Mouse (Mus musculus) monocyte, adult 5-6 weeks (primary cell): Measurements from ENCODE around the gene Kbtbd13. TPM values are rescaled to one million over a fixed set of nuclear protein-coding genes. Genes with fewer than 3 reads are reported as not detected.
A peak's percentile ranks its signal among the peaks of the same experiment; 100 is the strongest.

Source experiments
- ATAC-seq: fragments of 153-309, 156-312 bp; replicated peaks from 2 replicates; pipeline ENCODE4 v1.8.0; 2017; ENCODE audit warnings: mild to moderate bottlenecking; ENCODE audit not compliant: low TSS enrichment, insufficient number of reproducible peaks, severe bottlenecking, poor library complexity, low FRiP score
- total RNA-seq: library from RNA; stranded (forward); fragments of 200-1000, 200-491, 200-594 nt; gene quantifications from 3 replicates; pipeline ENCODE4 v1.2.3, GENCODE M21; 2017

The Kbtbd13 gene
- total RNA-seq, result 0.29 TPM in 1 of 3 replicates, not detected in the others

DNA sequence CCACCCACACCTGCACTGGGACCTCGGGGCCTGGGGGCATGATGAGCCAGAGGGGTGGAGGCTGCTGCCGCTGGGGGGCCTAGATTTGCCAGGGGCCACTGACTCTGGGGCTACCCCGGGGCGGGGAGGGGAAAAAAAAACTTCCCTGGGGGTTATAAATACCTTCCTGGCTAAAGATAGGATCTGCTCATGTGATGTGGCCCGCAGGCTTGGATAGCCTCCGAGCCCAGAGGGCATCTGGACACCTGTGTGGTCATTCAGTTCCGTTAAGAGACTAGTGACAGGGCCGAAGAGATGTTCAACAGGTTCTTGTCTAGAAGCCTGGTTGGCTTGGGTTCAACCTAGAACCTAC, at the start of gene Kbtbd13:
Gene Kbtbd13, minus strand, starts transcription at position 40 of the 352 bp plus-strand sequence.
- no peak for ATAC-seq

DNA sequence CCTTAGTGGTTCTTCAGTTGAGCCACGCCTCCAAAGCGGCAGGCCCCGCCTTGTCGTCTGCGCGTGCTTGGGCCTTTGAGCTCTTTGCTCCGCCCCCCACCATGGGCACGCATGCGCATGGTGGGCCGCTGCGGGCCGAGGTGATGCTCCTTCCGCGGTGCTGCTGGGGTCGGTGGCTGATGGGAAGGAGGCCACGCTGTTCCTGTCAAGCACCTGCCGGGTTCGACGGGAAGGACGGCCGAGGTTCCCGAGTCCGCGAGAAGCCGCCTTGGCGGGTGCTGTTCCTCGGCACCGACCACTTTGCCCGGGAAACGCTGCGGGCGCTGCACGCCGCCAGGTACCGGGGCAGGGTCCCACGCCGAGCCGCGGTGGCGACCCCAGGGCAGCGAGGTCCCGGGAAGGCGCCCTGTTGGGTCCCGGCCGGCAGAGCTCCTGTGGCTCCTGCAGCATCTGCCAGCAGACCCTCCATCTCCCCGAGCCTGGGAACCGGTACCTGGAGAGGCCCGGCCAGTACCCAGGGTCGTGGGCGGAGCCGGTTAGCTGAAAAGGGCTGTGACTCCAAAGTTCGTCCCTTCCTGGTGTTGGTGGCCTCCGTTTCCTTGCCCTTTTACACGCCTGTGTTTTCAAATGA, 44.3 kb upstream of the Kbtbd13 start, which contains the start of gene Mtfmt:
Gene Mtfmt, plus strand, starts transcription at position 112 of the 631 bp plus-strand sequence.
- peak; percentile 94 for ATAC-seq

DNA sequence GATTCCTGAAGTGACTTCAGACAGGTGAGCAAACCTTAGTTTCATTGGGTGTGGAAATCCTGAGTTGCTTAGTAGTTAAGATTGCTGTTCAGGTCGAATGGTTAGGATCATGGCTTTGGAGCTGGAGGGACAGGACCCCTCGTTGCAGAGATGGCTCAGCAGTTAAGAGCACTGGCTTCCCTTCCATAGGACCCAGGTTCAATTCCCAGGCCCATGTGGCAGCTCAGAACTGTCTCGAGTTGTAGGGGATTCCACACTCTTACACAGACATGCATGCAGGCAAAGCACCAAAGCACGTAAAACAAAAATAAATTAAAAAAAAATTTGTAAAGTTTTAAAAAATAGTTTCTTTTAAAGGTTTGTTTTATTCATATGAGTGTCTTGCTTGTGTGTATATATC, 43.8 kb upstream of the Kbtbd13 start:
- ATAC-seq, result no peak

DNA sequence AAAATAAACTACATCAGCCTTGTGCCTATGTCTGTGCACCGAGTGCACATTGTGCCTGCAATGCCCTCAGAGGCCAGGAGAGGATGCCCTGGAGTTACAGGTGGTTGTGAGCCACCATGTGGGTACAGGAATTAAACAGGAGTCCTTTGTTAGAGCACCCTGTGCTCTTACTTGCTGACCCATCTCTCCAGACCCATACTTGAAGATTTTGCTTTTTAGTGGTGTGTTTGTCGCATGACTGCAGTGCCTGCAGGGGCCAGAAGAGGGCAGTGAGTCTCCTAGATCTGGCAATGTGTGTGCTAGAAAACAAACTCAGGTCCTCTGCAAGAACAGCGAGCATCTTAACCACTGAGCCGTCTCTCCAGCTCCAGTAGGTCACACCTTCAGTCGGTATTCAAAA, 42.7 kb upstream of the Kbtbd13 start:
- no peak for ATAC-seq

DNA sequence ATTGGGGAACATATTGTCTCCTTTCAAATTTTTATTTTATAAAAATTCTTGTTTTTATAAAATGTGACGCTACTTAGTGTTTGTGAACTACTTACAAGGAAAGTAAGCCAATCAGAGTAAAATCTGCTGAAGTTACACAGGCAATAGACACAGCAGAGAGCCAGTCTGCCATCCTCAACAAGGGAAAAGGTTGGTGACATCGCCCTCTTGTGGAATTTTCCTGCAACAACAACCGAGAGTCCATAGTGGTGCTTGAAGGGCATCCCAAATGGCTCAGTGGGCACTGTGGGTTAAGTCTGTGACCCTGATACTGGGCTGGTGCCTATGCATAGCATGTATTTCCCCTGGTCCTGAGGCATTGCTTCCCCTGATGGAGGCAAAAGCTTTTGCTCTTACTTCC, 40.8 kb upstream of the Kbtbd13 start:
- peak; percentile 67 for ATAC-seq

DNA sequence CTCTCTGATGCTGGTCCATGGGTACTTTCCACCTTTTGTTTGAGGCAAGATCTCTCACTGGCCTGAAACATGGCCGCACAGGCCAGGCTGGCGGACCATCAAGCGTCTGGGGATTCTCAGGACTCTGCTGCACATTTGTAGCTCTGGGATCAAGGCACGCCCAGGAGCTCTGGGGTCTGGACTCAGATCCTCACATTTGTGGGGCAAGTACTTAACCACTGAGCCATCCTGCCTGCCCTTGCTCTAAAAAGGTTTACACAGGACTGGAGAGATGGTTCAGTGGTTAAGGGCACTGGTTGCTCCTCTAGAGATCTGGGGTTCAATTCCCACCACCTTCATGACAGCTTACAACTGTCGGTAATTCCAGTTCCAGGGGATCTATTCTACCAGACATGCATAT, 39.5 kb upstream of the Kbtbd13 start:
- no peak for ATAC-seq

DNA sequence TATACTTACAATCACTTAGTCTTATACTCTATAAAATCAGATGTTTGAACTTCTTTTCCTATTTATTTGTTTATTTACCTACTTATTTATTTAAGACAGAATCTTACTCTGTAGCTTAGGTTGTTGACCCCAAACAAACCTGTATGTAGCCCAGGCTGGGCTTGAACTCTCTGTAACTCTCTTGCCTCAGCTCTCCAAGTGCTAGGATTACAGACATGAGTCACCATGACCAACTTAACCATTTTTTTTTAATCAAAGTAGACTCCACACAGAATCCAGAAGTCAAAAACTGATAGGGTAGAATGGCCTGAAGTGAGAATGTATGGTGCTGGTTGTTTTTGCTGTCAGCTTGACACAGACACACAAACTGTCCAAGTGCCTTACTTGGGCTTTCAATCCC, 38.9 kb upstream of the Kbtbd13 start:
- no peak for ATAC-seq

DNA sequence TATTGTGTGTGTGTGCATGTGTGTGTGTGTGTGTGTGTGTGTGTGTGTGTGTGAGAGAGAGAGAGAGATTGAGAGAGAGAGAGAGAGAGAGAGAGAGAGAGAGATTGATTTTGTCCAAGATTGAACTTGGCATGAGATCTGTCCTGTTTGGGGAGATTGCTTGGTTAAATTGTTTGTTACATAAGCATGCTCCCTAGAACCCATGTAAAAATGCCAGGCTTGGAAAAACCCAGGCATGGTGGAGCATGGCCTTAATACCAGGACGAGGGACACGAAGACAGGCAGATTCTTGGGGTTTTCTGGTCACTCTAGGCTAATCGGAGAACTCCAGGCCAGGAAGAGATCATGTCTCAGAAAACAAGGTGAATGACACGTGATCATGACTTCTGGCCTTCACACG, 36.6 kb upstream of the Kbtbd13 start:
- no peak for ATAC-seq

DNA sequence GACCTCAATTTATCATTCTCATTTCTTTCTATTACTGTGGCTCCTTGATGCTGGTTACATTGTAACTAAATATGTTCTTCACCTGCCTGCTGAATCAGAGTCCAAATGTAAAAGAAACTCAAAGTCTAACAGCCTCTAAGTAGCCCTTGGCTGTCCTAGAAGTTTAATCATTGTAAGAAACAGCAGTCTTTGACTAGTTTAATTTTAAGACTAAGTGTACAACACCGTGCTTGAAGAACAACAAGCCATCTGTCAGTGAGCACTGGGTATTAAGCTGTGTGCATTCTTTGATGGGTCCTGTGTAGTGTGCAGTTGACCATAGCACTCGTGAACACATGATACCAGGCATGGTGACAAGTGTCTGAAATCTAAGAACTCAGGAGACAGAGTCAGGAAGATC, 36.1 kb upstream of the Kbtbd13 start:
- no peak for ATAC-seq

DNA sequence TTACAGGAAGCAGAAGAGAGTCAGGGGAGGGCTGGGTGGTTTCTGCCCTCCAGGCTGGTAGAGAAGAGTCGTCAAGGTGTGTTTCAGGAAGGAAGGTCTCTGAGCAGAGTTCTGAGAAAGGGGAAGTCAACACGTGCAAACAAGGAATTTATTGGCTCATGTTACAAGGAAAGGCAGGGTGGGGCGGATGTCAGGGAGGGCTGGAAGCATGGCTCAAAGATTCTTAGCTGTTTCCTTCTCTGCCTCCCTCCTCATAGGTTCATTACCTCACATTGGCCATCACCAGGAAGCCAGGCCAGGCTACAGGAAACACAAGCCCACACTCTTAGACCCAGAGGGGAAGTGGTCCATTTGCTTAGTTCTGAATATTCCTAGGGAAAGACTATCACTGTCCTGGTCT, 32.9 kb upstream of the Kbtbd13 start:
- ATAC-seq, result no peak

DNA sequence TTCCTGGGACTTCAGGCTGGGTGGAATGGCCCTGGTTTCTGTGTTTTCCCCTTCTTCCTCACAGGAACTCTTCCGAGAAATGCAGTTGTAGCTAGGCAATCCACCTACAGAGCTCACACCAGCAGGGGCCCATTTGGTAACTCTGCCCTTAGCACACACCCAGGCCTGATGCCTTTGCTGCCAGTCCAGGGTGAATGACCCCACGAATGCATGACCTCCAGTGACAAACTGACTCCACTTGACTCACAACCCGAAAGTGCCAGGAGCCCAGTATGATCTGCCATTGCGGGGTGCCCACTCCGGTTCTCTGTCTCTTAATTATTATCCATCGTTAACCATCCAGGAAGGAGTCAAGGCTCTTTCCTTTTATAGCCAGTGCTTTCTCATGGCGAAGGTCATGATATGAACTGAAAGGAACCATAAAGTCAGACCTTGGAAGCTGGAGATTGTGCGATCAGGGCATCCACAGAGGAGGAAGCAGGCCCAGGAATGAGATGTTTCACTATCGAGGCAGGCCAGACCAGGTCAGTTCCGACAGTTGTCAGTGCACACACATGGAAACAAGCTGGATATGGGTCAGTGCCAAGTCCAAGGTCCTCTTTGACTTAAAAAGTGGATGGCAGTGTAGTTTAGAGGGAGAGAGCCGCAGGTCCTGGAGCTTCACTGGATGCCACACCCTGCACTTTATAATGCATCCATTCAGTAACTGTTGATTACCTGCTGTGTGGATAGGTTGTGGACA, 31.5 kb upstream of the Kbtbd13 start, which contains the start of gene Slc51b:
Gene Slc51b, minus strand, starts transcription at position 196 of the 742 bp plus-strand sequence.
- ATAC-seq, result no peak

DNA sequence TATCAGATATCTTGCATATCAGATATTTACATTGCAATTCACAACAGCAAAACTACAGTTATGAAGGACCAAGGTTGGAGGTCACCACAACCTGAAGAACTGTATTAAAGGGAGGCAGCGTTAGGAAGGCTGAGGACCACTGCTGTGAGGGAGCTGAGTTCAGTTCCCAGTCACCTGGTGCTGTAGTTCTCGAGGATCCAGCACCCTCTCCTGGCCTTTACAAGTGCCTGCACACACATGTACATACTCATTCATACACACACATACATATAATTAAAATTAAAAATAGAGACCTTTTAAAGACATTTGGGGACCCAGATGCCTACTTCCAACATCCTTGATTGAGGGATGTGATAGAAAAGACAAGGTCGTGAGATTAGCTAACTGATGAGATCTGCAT, 28.2 kb upstream of the Kbtbd13 start:
- no peak for ATAC-seq

DNA sequence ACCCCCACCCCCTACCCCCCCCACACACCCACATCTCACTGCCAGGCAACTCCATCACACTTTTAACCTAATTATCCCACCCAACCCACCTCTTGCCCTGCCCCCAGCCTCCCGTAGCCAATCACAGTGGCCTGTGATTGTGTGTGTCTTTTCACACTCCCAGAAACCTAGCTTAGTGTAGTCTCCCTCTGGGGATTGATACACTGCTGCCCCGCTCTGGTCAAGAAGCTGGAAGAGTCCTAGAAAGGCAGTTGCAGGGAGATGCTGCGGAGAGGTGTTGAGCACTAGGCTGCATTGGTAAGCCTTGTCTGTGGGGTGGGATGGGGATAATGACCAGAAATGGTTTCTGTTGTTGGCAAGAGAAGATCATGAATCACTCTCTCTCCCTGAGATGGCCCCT, 26.3 kb upstream of the Kbtbd13 start:
- ATAC-seq, result no peak

DNA sequence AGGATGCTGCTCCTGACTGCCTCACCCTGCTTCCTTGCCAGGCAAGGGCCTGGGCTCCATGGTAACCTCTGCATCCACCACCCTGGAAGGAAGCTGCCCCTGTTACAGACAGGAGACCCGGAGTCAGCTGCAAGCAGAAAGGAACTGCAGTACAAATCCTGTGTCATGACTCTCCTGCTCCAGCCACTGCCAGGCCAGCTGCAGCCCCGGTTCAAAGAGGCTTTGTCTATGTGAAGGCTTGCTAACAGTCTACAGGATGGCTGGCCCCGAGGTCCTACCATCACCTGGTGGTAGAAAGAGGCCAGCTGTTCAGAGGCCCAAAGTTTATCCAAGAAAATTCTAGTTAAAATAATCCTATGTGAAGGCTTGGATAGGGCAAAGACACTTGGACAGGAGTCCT, 19.9 kb upstream of the Kbtbd13 start:
- no peak for ATAC-seq

DNA sequence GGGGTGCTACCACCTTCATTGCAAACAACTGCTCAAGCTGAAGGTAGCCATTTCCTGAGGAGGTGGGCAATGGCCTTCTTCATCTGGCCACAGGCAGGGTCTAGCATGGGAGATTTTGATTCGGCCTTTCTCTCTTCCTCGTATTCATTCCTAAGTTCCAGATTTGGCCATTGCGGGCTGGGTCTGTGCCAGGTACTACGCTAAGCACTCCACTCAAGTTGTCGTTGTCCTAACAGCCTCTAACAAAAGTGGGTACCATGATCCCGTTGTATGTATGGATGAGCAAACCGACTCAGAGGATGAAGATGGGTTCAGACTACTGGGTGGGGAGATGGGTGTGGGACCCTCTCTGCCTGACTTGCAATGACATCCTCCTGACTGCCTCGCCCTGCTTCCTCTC, 18.9 kb upstream of the Kbtbd13 start:
- ATAC-seq, result no peak

DNA sequence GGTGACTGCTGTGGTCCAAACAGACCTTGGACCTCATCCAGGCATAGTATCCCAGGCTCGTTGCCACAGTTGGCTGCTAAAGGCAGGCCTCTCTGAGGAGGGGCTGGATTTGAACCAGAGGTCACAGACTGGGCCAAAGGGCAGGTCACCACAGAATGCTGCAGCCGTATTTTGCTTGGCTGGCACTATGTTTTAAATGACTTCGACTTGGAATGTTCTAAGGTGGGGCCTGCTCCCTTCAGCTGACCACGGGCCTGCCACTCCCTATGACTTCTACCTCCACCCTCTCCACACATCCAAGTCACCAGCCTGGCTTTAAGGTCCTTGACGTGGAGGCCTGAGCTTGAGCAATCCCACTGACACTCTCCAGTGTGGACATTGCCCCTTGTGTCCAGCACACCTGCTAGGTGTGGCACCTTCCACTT, 17.4 kb upstream of the Kbtbd13 start:
- ATAC-seq, result no peak

DNA sequence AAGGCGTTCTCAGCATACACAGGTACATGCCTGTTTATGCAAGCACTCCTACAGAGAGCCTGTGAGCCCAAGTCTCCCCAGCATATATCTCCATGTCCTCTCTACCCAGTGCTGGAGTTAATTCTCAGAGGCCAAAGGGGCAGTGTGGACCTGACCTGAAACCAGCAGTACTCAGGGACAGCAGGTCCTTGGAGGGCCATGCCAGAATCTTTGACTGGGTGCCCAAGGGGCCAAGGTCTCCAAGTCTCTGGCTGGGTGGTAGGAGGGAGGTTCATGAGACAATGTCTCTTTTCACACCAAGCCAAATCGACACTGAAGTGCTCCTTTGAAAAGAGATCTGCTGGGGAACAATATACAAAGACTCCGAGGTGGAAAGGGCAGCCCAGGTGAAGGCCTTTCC, 16.4 kb upstream of the Kbtbd13 start:
- ATAC-seq, result no peak

DNA sequence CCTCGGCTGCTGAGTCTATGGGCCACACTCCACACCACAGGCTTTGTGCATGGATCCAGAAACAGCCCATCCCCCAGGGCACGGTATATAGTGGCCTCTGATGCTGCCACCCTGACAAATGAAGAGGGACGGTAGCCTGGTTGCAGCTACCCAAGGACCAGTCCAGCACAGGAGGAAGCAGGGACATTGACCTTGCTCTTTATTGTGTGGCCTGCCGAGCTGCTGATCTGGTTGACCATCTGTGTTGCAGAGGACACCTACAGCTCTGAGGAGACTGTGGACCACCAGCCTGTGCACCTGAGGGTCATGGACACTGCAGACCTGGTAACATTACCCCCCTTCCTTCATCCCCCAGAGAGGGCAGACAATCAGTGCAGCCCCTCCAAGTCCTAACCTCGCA, 15.9 kb upstream of the Kbtbd13 start:
- ATAC-seq, result no peak

DNA sequence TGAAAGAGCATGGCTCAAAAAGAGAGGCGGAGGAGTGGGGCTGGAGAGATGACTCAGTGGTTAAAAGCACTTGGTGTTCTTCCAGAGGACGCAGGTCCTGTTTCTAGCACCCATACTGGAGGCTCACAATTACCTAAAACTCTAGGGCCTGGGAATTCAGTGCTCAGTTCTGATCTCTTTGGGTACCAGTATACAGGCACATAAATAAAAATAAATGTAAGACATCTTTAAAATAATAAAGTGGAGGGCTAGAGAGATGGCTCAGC, 13.7 kb upstream of the Kbtbd13 start:
- ATAC-seq, result no peak

DNA sequence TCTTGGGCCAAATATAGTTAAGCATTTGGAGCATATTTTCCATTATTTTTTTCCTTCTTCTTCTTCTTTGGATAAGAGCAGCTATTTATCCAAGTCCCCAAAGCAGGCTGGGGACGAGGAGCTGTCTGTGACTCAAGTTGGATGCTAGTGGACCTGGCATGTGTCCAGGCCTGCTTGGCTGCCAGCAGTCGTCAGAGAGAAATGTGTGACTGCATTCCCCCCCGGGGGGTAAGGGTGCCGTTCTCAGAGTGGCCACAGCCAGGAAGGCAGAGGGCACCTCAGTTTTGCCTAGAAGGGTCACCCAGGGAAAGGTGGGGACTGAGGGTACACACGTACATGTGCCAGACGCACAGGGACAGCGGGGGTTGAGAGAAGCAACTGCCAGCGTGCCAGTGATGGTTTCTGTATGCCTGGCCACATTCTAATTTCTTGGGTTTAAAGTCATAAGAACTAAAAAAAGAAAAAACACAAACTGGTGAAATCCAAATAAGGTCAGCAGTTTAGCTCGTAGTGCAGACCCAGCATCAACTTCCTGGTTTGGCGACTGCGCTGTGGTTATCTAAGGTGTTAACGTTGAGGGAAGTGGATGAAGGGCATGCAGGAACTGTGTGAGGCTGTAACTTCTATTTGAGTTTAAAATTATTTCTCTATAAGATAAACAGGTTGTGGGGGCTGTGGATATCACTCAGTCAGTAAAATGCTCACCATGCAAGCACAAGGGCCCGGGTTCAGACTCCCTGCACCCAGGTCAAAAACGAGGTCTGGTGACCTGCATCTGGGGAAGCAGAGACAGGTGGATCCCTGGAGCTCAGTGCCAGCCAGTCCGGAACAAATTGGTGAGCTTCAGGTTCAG, 13.1 kb upstream of the Kbtbd13 start:
- ATAC-seq, result peak; percentile 34; the same call in 1 of the 2 replicates
